Mouse (Mus musculus): ENCODE results near the gene Hmg20a.

- TF ChIP-seq CTCF (IDR thresholded peaks at IDR 0.05; ENCODE audit: low read depth) (no peak), EP300 (IDR thresholded peaks at IDR 0.05; ENCODE audit: low read depth) (no peak)
Measured at GRCm38 (mm10) chr9:56404619-56405018, 13.8 kb upstream of the Hmg20a start.

Data from liver, embryonic 14.5 days (tissue).